Mouse (Mus musculus) Patski (cell line): ENCODE measurements around the gene Gmppb. TPM values are rescaled to one million over a fixed set of nuclear protein-coding genes. Genes with fewer than 3 reads are reported as not detected.

Experiments used
- ATAC-seq: fragments of 100-300 bp; one replicate; pipeline ENCODE4 v1.8.0; 2021
- CTCF ChIA-PET: fragments of 350-600 bp; sonication (Branson Sonifier 250); formaldehyde crosslinking; loops from one replicate; lab custom pipeline; 2022; ENCODE audit warnings: inconsistent platforms; lab: Charles Lee
- POLR2A ChIA-PET: fragments of 350-600 bp; sonication (Branson Sonifier 250); formaldehyde crosslinking; loops from one replicate; lab custom pipeline; 2022; ENCODE audit warnings: antibody characterized with exemption, inconsistent platforms; lab: Charles Lee
- DNase-seq: peaks from one replicate; pipeline ENCODE4 v3.0.0-alpha.2; 2011; ENCODE audit warnings: low read depth, low spot score
- H3K27me3 ChIP-seq: fragments of 371-371 bp; one replicate; pipeline ENCODE4 v1.5.1; 2021
- CTCF ChIP-seq: fragments of 100-300 bp; IDR thresholded peaks from one replicate; pipeline ENCODE4 v1.5.1; 2021
- in situ Hi-C: fragments of 300-500 bp; cut with MboI; formaldehyde crosslinking; loops from 3 replicates; pipeline ENCODE4 v1.11.1; 2018; ENCODE audit warnings: low pct_unique_long_range_greater_than_20kb, mixed read lengths
- polyA plus RNA-seq: library from polyadenylated mRNA; unstranded; gene quantifications from one replicate; pipeline ENCODE4 v1.2.3, GENCODE M21; 2021

The Gmppb gene
- polyA plus RNA-seq, 1 experiment from 2014 or later, result 19.3 TPM

DNA sequence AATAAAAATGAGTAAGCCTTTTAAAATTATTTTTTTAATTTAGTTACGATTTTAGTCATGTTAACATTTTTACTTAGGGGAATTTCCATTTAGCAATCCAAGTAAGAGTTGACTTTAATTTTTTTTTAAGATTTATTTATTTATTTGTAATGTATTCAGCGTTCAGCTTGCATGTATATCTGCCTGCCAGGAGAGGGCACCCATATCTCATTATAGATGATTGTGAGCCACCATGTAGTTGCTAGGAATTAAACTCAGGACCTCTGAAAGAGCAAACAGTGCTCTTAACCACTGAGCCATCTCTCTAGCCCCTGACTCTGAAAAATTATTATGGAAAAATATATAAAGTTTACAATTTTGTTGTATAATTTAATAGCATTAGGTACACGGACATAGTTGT, 22.5 kb upstream of the Gmppb start:
- ChIA-PET CTCF (interaction anchor here (1.1 to 1.3 kb wide), 2 partner anchors 18 to 27 kb away, joined by 3 read pairs; partner anchors contain the start of gene Amigo3), POLR2A (interaction anchor here (0.7 kb wide), 1 partner anchor 24 kb away, joined by 3 read pairs; no protein-coding TSS in a partner anchor)
- in situ Hi-C loops, result no loop called here
- no peaks in the 10 kb centered on the region for H3K27me3 ChIP-seq
- TF ChIP-seq CTCF, result peak; percentile 41
- no peak for ATAC-seq
- no peak for DNase-seq

DNA sequence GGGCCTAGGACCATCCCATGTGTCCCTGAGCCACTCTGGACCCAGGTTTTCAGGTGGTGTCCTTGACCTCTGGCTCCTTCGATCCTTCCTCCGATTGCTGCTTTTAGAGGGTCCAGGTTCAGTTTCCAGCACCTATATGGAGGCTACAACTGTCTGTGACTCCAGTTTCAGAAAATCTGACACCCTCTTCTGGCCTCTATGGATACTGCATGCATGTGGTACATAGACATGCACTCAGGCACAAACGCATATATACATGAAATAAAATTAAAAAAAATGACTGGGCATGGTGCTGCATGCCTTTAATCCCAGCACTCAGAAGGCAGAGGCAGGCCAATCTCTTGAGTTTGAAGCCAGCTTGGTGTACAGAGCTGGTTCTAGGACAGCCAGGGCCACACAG, 21.2 kb upstream of the Gmppb start:
- ATAC-seq (no peak), DNase-seq (no peak)
- TF ChIP-seq CTCF, result peak; percentile 35
- in situ Hi-C loops, result no loop called here
- no peaks in the 10 kb centered on the region for H3K27me3 ChIP-seq
- ChIA-PET POLR2A (no interaction called here), CTCF (no interaction called here)

DNA sequence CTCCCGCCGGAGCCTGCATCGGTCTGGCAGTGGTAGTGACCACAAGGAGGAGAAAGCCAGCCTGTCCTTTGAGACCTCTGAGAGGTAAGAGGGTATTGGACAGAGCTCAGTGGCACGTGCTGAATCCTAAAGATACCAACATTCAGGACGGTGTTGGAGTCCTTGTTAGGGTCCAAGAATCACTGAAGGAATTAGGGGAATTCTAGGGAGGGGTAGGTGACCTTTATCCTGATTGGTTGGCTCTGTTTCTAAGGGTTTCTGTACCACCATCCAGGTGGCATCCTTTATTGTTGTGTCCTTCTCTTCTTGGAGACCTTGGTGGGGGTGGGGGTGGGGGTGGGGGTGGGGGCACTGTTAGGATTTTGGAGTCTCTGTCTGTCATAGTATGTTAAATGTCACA, 16.9 kb upstream of the Gmppb start:
- DNase-seq (no peak), ATAC-seq (no peak)
- TF ChIP-seq CTCF, result no peak
- in situ Hi-C loops, result no loop called here
- no peaks in the 10 kb centered on the region for H3K27me3 ChIP-seq
- POLR2A ChIA-PET, result no interaction called here
- CTCF ChIA-PET, result no interaction called here

DNA sequence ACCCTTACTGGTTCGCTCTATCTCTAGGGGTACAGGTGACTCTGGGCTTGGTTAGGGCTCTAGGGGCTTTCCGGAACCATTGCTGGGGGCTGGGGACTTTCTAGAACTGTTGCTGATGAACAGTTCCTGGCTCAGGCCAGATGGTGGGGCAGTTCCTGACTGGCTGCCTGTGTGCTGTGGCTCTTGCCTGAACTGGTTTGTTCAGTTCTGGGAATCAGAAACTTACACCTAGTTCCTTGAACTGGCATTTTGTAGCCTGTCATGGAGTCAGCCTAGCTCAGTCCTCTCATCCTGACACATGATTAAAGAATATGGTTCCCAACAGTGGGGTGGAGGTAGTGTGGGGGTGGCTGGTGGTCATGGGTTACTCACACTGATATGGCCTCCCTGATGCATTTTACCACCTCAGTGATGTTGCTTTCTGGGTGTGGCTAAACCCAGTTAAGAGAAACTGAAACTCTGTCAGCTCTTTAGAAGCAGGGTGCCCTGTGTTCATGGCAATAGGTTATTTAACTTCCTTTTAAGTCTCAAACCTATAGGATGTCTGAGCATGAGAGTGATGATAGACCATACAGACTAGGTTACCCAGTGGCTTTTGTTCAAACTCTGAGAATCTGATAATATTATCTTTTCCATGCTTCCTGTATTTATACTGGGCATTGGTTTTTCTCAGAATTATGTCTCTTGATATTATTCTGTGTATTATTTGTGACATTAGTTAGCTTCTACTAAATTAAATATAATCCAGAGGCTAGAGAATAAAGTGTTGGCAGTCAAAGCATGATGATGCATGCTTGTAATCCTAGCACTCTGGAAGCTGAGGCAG, 13.5 kb upstream of the Gmppb start:
- CTCF ChIA-PET, result interaction anchor here (1.0 to 1.4 kb wide), 2 partner anchors 18 to 131 kb away, joined by 3 to 4 read pairs; partner anchors contain the start of gene Amigo3
- no peak for TF ChIP-seq CTCF
- ATAC-seq (no peak), DNase-seq (no peak)
- no peaks in the 10 kb centered on the region for H3K27me3 ChIP-seq
- POLR2A ChIA-PET, result no interaction called here
- in situ Hi-C loops, result no loop called here

DNA sequence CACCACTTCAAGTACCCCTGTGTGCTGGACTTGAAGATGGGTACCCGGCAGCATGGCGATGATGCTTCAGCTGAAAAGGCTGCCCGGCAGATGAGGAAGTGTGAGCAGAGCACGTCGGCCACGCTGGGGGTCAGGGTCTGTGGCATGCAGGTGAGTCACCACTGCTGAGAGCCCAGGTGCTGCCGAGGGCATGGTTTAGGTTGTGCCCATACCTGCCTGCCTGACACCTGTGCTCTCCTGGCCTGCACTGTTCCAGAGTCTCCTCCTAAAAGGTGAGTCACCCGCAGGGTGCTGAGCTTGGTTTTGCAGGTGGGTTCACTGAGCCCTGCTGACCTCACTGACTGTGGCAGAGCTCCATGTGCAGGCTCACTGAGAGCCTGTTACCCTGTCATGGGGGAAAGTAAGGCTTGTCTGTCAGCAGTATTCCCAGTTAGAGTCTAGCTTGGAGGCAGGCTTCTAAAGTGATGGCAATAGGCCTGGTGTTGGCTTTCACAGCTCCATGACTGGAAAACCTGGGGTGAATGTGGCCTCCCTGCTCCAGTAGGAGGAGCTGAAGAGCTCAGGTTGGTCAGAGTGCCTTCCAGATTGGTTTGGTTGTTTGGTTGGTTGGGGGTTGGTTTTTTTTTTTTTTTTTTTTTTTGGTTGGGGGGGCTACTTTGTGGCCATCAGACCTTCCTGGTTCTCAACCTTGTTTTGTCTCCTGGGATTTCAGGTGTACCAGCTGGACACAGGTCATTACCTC, 4.1 kb upstream of the Gmppb start:
- in situ Hi-C loops, result no loop called here
- no peak for TF ChIP-seq CTCF
- POLR2A ChIA-PET, result interaction anchor here (0.5 kb wide), 1 partner anchor 231 kb away, joined by 3 read pairs; no protein-coding TSS in a partner anchor
- no peak for ATAC-seq
- no peak for DNase-seq
- CTCF ChIA-PET, result interaction anchor here (1.2 to 1.5 kb wide), 2 partner anchors 8 to 140 kb away, joined by 3 to 4 read pairs; no protein-coding TSS in a partner anchor
- H3K27me3 ChIP-seq, result no peaks in the 10 kb centered on the region

DNA sequence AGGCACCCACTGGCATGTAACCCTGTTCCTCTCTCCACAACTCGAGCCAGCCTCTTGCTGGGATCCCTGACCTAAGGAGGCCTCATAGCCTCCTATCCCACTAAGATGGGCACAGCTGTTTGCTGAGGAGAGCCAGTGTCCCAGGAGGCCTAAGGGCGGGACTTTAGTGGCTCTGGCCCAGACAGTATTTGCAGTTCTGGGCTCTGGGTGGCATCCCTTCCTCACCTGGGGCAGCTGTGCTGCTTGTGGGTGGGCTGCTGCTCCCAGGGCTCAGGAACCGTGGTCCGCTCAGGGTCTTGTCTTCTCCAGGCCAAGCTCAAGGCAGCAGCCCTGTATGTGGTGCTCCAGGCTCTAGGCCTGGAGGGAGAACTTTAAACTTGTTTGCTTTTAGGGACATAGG, 2.5 kb upstream of the Gmppb start:
- DNase-seq (no peak), ATAC-seq (no peak)
- no peak for TF ChIP-seq CTCF
- in situ Hi-C loops, result no loop called here
- no peaks in the 10 kb centered on the region for H3K27me3 ChIP-seq
- POLR2A ChIA-PET, result no interaction called here
- CTCF ChIA-PET, result interaction anchor here (1.4 to 1.5 kb wide), 2 partner anchors 9 to 34 kb away, joined by 3 read pairs; no protein-coding TSS in a partner anchor

DNA sequence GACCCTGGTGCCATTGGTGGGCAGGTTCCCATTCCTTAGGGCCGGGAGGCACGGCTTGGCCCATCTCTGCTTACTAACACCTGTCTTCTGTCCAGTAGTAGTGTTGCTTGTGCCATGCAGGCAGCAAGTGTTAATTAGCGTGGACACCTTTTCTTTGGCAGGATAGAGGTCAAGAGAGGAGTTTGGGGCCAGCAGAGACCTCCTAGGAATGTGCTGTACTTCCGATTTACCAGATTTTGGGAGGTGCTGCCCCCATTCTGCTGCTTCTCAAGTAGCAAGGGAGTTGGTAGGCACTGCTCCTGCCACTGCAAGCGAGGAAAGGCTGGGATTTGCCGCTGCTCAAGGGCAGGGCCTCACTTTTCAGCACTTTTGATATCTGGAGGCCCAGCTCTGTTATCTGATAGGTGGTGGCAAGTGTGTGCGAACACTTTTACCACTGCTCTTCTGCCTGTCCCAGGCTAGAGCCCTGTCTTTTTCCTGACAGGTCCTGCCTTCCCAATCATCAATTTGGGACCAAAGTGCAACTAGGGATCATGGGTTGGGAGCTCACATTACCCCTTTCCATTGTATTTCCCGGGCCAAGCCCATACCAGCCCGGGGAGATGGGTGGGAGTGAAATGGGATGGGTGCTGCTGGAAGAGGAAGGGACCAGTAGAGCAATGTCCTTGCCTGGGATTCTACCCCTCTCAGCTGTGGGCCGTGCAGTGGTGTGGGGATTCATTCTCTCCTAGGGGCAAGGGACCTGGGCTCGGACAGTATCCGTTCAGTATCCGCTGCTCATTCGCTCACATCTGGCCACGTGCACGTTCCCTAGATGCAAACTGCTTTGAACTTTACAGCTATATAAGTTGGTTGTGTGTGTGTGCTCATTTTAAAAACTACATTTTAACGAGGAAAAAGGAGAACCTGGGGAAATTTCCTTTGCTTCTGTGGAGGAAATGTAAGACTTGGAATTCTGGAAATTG, 1.2 kb upstream of the Gmppb start:
- DNase-seq, result no peak
- in situ Hi-C loops, result no loop called here
- no peak for TF ChIP-seq CTCF
- ChIA-PET CTCF (interaction anchor here (0.9 to 1.3 kb wide), 2 partner anchors 8 to 20 kb away, joined by 3 read pairs; no protein-coding TSS in a partner anchor), POLR2A (no interaction called here)
- no peaks in the 10 kb centered on the region for H3K27me3 ChIP-seq
- ATAC-seq, result no peak

DNA sequence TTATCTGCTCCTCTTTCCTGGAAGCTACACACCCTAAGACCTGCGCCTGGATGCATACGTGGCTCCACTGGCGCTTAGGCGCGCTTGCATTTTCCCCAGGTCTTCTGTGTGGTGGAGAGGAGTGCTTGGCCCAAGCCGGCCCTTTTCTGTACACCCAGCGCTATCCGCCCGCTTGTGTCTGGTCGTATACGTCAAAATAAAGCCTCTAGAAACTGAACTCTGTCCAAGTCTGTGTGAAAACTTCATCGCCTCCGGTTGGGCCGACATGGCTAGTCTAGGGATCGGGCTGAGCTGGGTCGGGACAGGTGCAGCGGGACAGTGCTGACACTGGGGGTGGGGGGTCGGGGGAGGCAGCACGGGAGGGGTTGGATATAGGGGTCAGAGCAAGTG, 481 bp upstream of the Gmppb start:
- ATAC-seq, result no peak
- DNase-seq, result no peak
- TF ChIP-seq CTCF, result no peak
- in situ Hi-C loops, result no loop called here
- H3K27me3 ChIP-seq, result no peaks in the 10 kb centered on the region
- POLR2A ChIA-PET, result no interaction called here
- CTCF ChIA-PET, result interaction anchor here (0.9 to 1.3 kb wide), 2 partner anchors 9 to 19 kb away, joined by 3 read pairs; no protein-coding TSS in a partner anchor

DNA sequence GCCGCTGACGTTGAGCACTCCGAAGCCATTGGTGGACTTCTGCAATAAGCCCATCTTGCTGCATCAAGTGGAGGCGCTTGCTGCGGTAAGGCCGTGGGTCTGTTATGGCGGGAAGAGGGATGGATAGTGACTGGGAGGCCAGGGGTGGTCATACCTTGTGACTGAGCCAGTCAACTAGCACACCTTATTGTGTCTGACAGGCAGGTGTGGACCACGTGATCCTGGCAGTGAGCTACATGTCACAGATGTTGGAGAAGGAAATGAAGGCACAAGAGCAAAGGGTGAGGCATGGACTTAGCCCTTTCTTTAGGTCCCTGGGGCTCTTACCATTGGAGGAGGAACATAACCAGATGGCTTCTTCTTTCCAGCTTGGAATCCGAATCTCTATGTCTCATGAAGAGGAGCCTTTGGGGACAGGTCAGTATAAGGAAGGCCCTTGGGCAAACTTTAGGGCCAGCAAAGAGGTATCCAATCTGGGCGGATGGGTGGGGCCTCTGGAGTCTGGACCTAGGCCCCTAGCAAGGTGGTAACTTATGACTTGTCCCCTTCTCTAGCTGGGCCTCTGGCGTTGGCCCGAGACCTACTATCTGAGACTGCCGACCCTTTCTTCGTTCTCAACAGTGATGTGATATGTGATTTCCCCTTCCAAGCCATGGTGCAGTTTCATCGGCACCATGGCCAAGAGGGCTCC, 664 bp downstream of the Gmppb start:
- POLR2A ChIA-PET, result no interaction called here
- CTCF ChIA-PET, result interaction anchor here (2.8 kb wide), 1 partner anchor 87 kb away, joined by 10 read pairs; no protein-coding TSS in a partner anchor
- no peak for TF ChIP-seq CTCF

More for the DNA sequence above, 664 bp downstream of the Gmppb start:
- no peaks in the 10 kb centered on the region for H3K27me3 ChIP-seq
- ATAC-seq (no peak), DNase-seq (no peak)
- in situ Hi-C loops, result no loop called here
